Mouse (Mus musculus) small intestine, adult 2 months (tissue): ENCODE measurements around the gene Rptor. TPM values are rescaled to one million over a fixed set of nuclear protein-coding genes. Genes with fewer than 3 reads are reported as not detected.

ENCODE experiments used
- H3K27ac ChIP-seq: fragments of 200-500 bp; 2 replicates; pipeline ENCODE4 v1.5.1; 2012; ENCODE audit warnings: low read depth, low read length, control low read depth, inconsistent platforms; ENCODE audit not compliant: insufficient read depth
- H3K27me3 ChIP-seq: fragments of 200-500 bp; 2 replicates; pipeline ENCODE4 v1.6.1; 2012; ENCODE audit warnings: mild to moderate bottlenecking, moderate library complexity, low read length, inconsistent platforms; ENCODE audit not compliant: control insufficient read depth, insufficient read depth
- H3K36me3 ChIP-seq: fragments of 200-500 bp; 2 replicates; pipeline ENCODE4 v1.6.1; 2012; ENCODE audit warnings: mild to moderate bottlenecking, low read length, control low read depth, inconsistent platforms; ENCODE audit not compliant: control insufficient read depth, insufficient read depth
- H3K4me1 ChIP-seq: fragments of 200-500 bp; 2 replicates; pipeline ENCODE4 v1.6.1; 2012; ENCODE audit warnings: low read length, inconsistent platforms, mixed read lengths; ENCODE audit not compliant: control insufficient read depth, insufficient read depth, insufficient read length
- H3K4me3 ChIP-seq: fragments of 200-500 bp; 2 replicates; pipeline ENCODE4 v1.5.1; 2012; ENCODE audit warnings: low read depth, mild to moderate bottlenecking, control low read depth, inconsistent platforms, low read length, moderate library complexity
- CTCF ChIP-seq: fragments of 200-500 bp; IDR thresholded peaks from 2 replicates; pipeline ENCODE4 v1.5.1; 2012; ENCODE audit warnings: low read depth, mild to moderate bottlenecking, control low read depth, inconsistent platforms, low read length, moderate library complexity, mixed read lengths; ENCODE audit not compliant: insufficient replicate concordance, insufficient read length; ENCODE audit errors: extremely low read depth
- POLR2A ChIP-seq: fragments of 200-500 bp; IDR thresholded peaks from 2 replicates; pipeline ENCODE4 v1.6.1; 2012; ENCODE audit warnings: low read depth, mild to moderate bottlenecking, control low read depth, inconsistent platforms, low read length, moderate library complexity
- WGBS: fragments of 180-500 bp; shearing (Covaris S2); methylation state at CpG from one replicate; pipeline ENCODE4 v1.1.7; 2018; 5-methylcytosine and 5-hydroxymethylcytosine counted together
- polyA plus RNA-seq: library from polyadenylated mRNA; depleted of rRNA; stranded (reverse); fragments of >200 nt; gene quantifications from 2 replicates; pipeline ENCODE4 v1.2.3, GENCODE M21; 2012

Gene Rptor
- polyA plus RNA-seq, 1 experiment = 26.8 TPM

DNA sequence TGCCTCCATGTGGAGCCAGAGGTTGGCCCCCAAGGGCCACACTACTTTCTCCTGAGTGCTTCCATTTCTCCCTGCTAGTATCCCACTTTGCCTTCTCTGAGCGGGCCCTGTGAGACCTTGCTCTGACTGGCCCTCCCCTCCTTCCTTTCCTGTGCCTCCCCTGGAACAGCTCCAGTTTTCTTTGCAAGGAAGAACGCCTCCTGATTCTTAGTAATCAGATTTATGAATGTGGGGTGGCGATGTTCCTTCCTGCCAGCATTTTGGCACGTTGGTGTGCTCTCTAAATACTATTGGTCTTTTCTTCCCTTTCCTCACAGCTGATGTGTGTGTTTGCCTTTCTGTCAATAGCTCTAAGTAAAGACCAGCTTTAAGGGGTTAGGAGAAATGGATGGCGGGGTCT, 82.8 kb downstream of the Rptor start:
- H3K36me3 ChIP-seq = no peaks in the 10 kb centered on the region
- WGBS = 28% methylated on average over 5 of the region's 5 CpGs
- TF ChIP-seq POLR2A (no peak), CTCF (no peak)
- H3K4me3 ChIP-seq = no peak overlapping the region
- H3K4me1 ChIP-seq = no peaks in the 10 kb centered on the region; the same call in 1 of the 2 replicates
- H3K27ac ChIP-seq = no peak overlapping the region
- no peaks in the 10 kb centered on the region for H3K27me3 ChIP-seq

- H3K27ac ChIP-seq = no peak overlapping the region
- no peak for TF ChIP-seq CTCF
- no peak for TF ChIP-seq POLR2A
- no peaks in the 10 kb centered on the region for H3K27me3 ChIP-seq
- H3K36me3 ChIP-seq = no peaks in the 10 kb centered on the region
- WGBS = 57% methylated on average over 2 of the region's 2 CpGs
- no peak overlapping the region for H3K4me3 ChIP-seq
- no peaks in the 10 kb centered on the region; the same call in 1 of the 2 replicates for H3K4me1 ChIP-seq
Observed at GRCm38 (mm10) chr11:119685910-119686659, 83.4 kb downstream of the Rptor start.

DNA sequence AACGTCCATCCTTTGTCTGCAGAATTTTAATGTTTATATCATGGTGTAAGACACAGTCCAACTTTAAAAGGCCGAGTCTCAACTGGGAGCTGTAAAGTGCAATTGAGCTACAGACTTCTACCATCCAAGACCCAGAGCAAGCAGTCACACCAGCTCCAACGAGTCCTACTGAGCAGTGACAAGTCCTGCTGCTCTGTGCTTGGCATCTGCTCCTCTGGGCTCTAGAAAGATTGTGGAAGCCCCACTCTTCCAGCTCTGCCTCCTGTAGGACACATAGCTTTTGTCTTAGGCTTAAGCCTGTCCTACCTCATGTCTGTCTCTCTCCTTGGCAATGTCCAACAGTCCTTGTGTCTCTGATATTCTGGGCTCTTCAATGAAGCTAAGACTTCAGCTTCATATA, 84.6 kb downstream of the Rptor start:
- TF ChIP-seq CTCF (no peak), POLR2A (no peak)
- Histone ChIP-seq H3K27me3 (no peaks in the 10 kb centered on the region), H3K4me1 (no peaks in the 10 kb centered on the region; the same call in 1 of the 2 replicates), H3K36me3 (no peaks in the 10 kb centered on the region), H3K27ac (no peak overlapping the region), H3K4me3 (no peak overlapping the region)
- 77% methylated on average over 3 of the region's 3 CpGs for WGBS

GRCm38 (mm10) chr11:119687966-119688365, 85.3 kb downstream of the Rptor start:
- Histone ChIP-seq H3K36me3 (no peaks in the 10 kb centered on the region), H3K27me3 (no peaks in the 10 kb centered on the region), H3K4me1 (no peaks in the 10 kb centered on the region; the same call in none of the 2 replicates), H3K27ac (no peak overlapping the region), H3K4me3 (no peak overlapping the region)
- TF ChIP-seq CTCF = no peak
- TF ChIP-seq POLR2A = no peak

GRCm38 (mm10) chr11:119689936-119690335, 87.2 kb downstream of the Rptor start:
- 65% methylated on average over 3 of the region's 3 CpGs for WGBS
- Histone ChIP-seq H3K27ac (no peak overlapping the region), H3K4me3 (no peak overlapping the region), H3K27me3 (no peaks in the 10 kb centered on the region), H3K36me3 (no peaks in the 10 kb centered on the region), H3K4me1 (no peaks in the 10 kb centered on the region; the same call in none of the 2 replicates)
- TF ChIP-seq CTCF (no peak), POLR2A (no peak)

GRCm38 (mm10) chr11:119692196-119692910, 89.6 kb downstream of the Rptor start:
- Histone ChIP-seq H3K27me3 (no peaks in the 10 kb centered on the region), H3K36me3 (no peaks in the 10 kb centered on the region), H3K4me3 (no peak overlapping the region), H3K4me1 (peaks cover 4% of the 10 kb centered on the region), H3K27ac (no peak overlapping the region)
- TF ChIP-seq CTCF (no peak), POLR2A (no peak)
- 87% methylated on average over 6 of the region's 6 CpGs for WGBS

- Histone ChIP-seq H3K36me3 (no peaks in the 10 kb centered on the region), H3K4me1 (peaks cover 4% of the 10 kb centered on the region), H3K27me3 (no peaks in the 10 kb centered on the region), H3K27ac (no peak overlapping the region), H3K4me3 (no peak overlapping the region)
- 58% methylated on average over 1 of the region's 1 CpGs for WGBS
- TF ChIP-seq POLR2A = no peak
- no peak for TF ChIP-seq CTCF
Observed at GRCm38 (mm10) chr11:119692911-119693261, 90.2 kb downstream of the Rptor start.
